Mouse (Mus musculus): ENCODE results near the gene Dcaf8.

Gene Dcaf8

GRCm38 (mm10) chr1:172148279-172148954 is 533 bp downstream of the Dcaf8 start:
- DNase-seq (ENCODE audit: low read depth): peak; percentile 78

GRCm38 (mm10) chr1:172148955-172149815 is 1.3 kb downstream of the Dcaf8 start:
- peak; percentile 64 for DNase-seq (ENCODE audit: low read depth)

- no peak for DNase-seq (ENCODE audit: low read depth)
Measured at GRCm38 (mm10) chr1:172154536-172154935, 6.7 kb downstream of the Dcaf8 start.

DNA sequence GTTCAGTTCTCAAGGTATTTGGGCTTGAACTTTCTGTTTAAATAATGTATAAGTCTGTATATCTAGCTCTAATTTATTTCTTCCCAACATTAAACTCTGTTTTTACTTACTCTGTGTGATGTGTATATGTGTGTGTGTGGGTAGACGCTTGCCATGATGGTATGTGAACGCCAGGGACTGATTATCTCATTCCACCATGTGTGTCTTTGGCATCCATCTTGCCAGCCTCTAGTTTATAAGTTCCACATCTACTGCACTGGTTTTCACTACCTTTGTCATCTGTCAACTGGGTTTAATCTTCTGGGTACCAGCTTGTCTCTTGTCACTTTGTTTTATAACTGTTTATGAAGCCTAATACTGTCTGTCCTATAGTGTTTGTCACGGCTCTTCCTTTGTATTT is 7.6 kb downstream of the Dcaf8 start:
- DNase-seq (ENCODE audit: low read depth): no peak

- no peak for DNase-seq (ENCODE audit: low read depth)
Measured at GRCm38 (mm10) chr1:172159970-172160369, 12.1 kb downstream of the Dcaf8 start.

- DNase-seq (ENCODE audit: low read depth): no peak
Measured at GRCm38 (mm10) chr1:172160508-172160907, 12.6 kb downstream of the Dcaf8 start.

- peak; percentile 60 for DNase-seq (ENCODE audit: low read depth)
Measured at GRCm38 (mm10) chr1:172162009-172162408, 14.1 kb downstream of the Dcaf8 start.

- no peak for DNase-seq (ENCODE audit: low read depth)
Measured at GRCm38 (mm10) chr1:172162959-172163358, 15.1 kb downstream of the Dcaf8 start.

DNA sequence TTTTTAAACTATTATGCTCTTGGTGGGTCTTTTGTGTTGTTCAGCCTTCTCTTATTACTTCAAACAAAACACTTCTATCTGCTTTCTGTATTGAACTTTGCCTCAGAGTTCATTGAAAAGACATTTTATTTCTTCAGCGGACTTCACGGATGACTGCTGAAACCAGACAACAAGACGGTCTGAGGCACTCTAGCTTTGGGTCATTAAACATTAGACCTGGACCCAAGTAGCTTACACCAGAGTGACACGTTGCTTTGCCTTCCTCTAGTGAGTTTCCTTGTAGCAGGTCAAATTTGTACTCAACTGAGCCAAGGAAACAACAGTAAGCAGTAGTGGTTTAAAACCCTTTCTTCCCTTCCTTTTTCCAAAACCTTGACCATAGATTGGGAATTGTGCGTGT is 20.0 kb downstream of the Dcaf8 start:
- no peak for DNase-seq (ENCODE audit: low read depth)

DNA sequence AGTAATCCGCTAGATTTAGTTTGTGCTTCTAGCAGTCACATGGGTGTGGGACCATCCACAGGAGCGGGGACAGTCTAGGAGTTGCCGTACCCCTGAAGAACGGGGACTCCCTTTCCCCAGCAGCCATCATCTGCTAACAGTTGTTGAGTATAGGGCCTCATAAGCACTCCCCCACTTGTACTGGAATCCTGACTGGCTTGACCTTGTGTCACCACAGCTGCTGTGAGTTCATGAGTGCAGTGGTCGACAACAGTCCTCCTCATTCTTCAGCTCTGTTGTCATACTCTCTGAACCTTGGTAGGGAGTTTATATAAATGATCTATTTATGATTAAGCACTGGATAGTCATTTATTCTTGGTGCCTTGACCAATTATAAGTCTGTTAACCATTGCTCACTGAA is 21.9 kb downstream of the Dcaf8 start:
- no peak for DNase-seq (ENCODE audit: low read depth)

- DNase-seq (ENCODE audit: low read depth): no peak
Measured at GRCm38 (mm10) chr1:172172381-172172780, 24.5 kb downstream of the Dcaf8 start.

DNA sequence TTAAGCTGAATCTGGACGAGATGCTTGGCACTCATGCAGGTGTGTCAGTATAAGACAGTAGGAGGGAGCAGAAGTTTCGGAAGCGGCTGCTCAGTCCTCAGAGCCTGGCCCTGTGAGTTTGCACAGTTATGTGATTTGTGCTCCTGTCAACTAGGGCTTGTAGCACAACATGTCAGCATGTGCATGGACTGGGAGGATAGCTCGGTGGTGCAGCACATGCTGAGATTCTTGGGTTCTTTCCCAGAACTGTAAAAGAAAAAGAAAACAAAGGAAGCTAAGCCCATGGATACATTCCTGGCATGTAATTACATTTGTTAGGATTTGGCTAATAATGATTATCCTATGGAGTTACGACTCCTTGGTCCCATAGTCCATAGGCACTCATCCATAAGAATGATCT is 25.3 kb downstream of the Dcaf8 start:
- DNase-seq (ENCODE audit: low read depth): no peak

DNA sequence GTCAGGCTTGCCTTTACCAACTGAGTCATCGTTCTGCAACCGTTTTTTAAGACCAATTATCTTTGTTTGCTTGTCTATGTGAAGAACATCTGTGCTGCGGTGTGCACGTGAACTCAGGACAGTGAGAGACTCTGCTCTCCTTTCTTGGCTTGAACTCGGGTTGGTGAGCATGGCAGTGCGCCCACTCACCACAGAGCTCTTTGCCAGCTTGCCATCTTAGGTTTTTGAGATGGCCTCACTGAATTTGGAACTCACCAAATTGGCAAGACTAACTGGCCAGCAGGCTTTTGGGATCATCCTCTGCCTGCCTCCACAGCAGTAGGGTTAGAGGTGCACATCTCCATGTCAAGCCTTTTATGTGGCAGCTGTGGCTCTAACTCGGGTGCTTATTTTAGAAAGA is 29.9 kb downstream of the Dcaf8 start:
- no peak for DNase-seq (ENCODE audit: low read depth)

DNA sequence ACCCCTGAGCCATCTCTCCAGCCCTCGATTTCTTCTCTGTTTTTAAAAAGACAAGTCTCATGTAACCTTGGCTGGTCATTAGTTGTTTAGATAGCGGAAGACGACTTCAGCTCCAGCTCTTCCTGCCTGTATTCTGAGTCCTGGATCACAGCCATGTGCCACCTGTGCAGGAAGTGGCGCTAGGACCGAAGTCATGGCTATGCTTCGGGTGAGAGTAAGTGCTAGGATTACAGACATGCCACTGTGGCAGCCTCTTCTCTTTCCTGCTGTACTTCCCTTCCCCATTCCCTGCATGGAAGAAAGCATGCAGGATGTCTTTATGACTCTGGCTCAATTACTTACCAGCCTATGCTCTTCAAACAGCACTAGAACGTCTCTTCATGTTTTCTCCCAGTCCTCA is 31.2 kb downstream of the Dcaf8 start:
- DNase-seq (ENCODE audit: low read depth): peak; percentile 39

DNA sequence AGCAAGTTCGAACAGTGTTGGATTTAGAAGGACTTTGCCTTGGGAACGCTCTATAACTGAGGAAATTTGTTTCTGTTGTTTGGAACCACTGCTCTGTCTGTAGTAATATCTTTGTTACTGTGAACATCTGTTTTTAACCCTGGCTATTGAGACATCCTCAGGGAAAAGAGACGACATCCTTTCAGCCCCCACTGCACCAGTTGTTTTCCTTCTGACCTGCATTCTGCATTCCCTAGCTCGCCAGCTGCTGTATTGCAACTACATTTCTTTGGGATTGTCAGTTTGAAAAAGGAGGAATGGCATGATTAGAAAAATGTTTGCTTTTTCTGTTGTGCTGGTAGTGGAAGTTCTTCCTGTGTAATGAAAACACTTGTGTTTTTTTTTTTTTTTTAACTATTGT is 33.0 kb downstream of the Dcaf8 start:
- no peak for DNase-seq (ENCODE audit: low read depth)

DNA sequence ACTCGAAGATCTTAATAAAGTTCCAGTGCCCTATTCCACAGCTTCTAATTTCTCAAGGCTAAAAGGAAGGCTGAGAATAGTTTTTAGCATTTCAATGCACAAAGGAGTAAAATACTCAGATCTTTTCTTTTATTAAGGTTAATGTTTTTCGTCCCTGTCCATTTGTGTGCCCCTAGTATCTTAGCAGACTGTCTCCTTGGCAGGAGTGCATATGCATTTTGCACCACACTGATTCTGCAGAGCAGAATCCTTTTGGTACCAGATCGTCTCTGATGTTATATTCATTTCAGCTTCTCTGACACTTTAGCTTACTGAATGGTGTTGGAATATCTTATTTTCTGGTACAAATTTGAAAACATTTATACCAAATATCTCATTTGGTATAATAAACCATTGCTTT is 33.9 kb downstream of the Dcaf8 start:
- DNase-seq (ENCODE audit: low read depth): no peak

GRCm38 (mm10) chr1:172183056-172183455 is 35.2 kb downstream of the Dcaf8 start:
- peak; percentile 79 for DNase-seq (ENCODE audit: low read depth)

- no peak for DNase-seq (ENCODE audit: low read depth)
Measured at GRCm38 (mm10) chr1:172183915-172184314, 36.0 kb downstream of the Dcaf8 start.

DNA sequence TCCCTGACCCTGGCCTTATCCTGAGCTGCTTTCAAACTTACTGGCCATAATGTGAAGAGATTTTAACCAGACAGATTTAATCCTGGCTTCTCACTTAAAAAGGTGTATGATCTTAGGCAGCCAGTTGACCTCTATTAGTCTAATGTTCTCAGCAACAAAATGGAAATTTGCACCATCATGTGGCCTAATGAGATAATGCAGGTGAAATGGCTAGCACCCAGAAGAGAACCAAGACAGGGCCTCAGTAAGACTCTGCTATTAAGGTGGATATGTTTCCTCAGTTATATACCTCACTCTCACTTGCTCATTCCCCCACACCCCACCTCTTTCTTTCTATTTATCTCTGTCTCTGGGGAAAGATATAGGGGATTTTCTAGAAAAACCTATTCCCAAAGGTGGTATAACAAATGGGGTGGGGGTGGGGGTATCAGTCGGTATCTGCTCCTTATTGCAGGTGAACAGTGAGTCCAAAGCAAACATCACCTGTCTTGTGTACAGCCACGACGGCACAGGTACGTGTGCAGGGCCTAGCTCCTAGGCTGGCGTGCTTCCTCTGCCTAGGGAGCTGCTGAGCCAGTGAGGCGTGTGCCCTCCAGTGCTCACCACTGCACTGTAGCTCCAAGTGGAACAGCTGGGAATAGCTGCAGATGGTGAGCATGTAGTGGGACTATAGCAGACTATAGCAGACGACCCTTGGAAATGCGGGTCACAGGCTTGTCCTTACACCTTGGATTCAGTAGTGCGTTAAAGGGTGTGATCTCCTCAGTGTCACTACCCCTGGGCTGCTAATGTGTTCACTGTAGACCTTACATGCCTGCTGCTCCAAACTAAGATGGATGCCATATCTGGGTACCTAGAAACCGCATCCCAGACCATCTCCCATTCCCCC is 38.8 kb downstream of the Dcaf8 start:
- DNase-seq (ENCODE audit: low read depth): peak; percentile 48

GRCm38 (mm10) chr1:172188891-172189290 is 41.0 kb downstream of the Dcaf8 start:
- DNase-seq (ENCODE audit: low read depth): peak; percentile 41

DNA sequence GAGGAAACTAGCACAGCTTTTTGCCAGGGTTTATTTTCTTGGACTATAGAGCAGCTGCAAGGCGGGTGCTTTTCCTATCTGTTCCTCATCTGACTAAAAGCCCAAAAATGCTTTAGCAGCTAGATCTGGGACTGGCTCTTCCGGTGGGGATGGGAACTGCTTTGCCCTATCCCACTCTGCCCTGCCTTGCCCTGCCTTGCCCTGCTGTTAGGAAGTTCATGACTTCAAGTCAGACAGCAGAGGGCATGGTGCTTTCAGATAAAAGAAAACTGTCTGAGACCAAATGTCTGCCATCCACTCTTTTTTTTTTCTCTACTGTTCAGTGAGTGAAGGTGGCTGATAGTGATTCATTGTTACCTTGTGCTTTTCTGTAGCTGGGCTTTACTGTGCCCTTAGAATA is 43.7 kb downstream of the Dcaf8 start:
- no peak for DNase-seq (ENCODE audit: low read depth)

GRCm38 (mm10) chr1:172192217-172192616 is 44.3 kb downstream of the Dcaf8 start:
- DNase-seq (ENCODE audit: low read depth): no peak

Data from 416B (cell line).